Mouse (Mus musculus) testis, adult 2 months (tissue): ENCODE measurements at regions not wholly inside any gene's neighbourhood (a gene's known extent, or its start where the extent isn't known, plus 50 kb on each side); places are given as distances from the start of the nearest gene placed in this dataset.

Source experiments
- CTCF ChIP-seq: fragments of 200-500 bp; IDR thresholded peaks from 2 replicates; pipeline ENCODE4 v1.5.1; 2012; ENCODE audit warnings: low read depth, mild to moderate bottlenecking, inconsistent platforms, low read length, moderate library complexity; ENCODE audit not compliant: control insufficient read depth, insufficient read depth, insufficient replicate concordance
- POLR2A ChIP-seq: fragments of 200-500 bp; IDR thresholded peaks from 2 replicates; pipeline ENCODE4 v1.6.1; 2012; ENCODE audit warnings: low read depth, mild to moderate bottlenecking, inconsistent platforms, low read length, moderate library complexity; ENCODE audit not compliant: control insufficient read depth

DNA sequence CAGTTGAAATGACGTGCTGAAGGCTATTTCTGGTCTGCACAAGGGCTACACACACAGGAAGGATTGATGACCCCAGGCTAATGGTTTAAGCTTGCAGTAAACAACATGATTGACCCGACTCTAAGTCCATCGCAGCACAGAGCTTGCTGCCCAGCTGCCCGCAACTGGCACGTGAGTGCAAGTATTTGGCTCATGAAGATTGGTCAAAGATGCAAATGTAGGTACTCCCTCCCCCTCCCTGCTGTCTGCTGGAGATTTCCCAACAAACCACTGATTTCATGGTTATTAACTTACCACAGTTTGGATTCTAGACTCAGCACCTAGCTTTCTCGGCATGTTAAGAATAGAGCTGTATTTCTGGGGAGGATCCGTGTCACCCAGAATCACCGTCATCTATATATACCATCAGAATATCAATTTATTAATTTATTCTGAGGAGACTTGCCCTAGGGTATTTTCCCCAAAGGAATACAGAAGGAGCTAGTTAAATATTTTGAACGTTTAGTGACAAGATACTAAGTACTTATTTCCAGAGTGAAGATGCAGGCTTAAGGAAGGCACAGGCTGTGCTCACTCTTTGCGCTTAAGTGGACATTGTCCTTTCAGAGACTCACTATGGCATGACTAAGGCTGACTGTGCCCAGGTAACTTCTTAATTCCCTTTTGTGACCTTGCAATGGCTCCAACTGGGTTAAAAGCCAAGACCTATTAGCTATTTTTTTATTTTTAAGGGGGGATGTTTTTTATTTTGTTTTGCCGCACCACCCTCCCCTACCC is 57.7 kb upstream of the Atrnl1 start:
- TF ChIP-seq CTCF (no peak), POLR2A (no peak)
